8 mouse cellular contexts compared by ENCODE assay signal in the genomic region with DNA sequence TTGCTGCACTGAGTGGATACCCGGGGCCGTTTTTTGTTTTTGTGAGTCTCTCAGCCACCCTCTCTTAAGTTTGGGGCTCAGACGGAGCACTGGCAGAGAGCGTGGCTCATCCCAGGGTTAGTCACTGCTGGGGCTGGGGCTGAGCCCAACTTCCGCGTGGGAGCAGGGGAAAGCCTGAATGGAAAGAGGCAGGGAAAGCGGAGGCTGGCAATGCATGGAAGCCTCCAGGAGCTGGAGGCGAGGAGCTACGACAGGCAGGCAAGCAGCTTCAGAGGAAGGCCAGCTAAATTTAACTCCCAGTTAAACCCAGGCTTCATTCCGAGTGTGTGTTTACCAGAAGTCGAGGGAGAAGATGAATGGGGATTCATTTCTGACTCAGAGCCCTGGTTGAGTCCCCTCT. TPM values are rescaled to one million over a fixed set of nuclear protein-coding genes. Genes with fewer than 3 reads are reported as not detected.
DNase-seq lines count a peak whose midpoint lies in the region; ATAC-seq lines count a peak whose summit lies in the region.

No protein-coding gene starts in this region.

- ATAC-seq in forebrain, embryonic 16.5 days, result no peak
- ATAC-seq in forebrain, embryonic 14.5 days, result no peak

- peaks cover 8% of the 10 kb centered on the region for H3K4me1 ChIP-seq in forebrain, embryonic 16.5 days (replicated peaks; ENCODE audit: control insufficient read depth, insufficient read depth, low read length)
- H3K4me1 ChIP-seq in forebrain, embryonic 14.5 days (ENCODE audit: control insufficient read depth, insufficient read depth, low read length), result peaks cover 4% of the 10 kb centered on the region; the same call in 1 of the 2 replicates

- DNase-seq in forebrain, embryonic 14.5 days (ENCODE audit: low spot score), result no peak
- peak; percentile 20 for DNase-seq in urinary bladder, postnatal 25 days (ENCODE audit: low spot score)
- DNase-seq in urinary bladder, adult 18-20 months (ENCODE audit: low spot score in 2 of 2), result no peak
- peak; percentile 48 to 61 for DNase-seq in layer of hippocampus, adult 8-10 months (ENCODE audit: low spot score in 2 of 2)
- DNase-seq in right cerebral cortex, postnatal 14 days, result peak; percentile 61
- DNase-seq in embryo, embryonic 11 days, result no peak
- DNase-seq in cerebellum, postnatal 4 days (ENCODE audit: low spot score in 2 of 2), result no peak

- no peak overlapping the region for H3K4me3 ChIP-seq in forebrain, embryonic 16.5 days (replicated peaks; ENCODE audit: low read length)
- no peak overlapping the region for H3K4me3 ChIP-seq in forebrain, embryonic 14.5 days (ENCODE audit: low read depth, low read length)

- H3K9ac ChIP-seq in forebrain, embryonic 16.5 days (replicated peaks; ENCODE audit: low read depth, low read length), result peak overlapping the region; percentile 26; the same call in 1 of the 2 replicates
- H3K9ac ChIP-seq in forebrain, embryonic 14.5 days (ENCODE audit: low read length), result no peak overlapping the region

- H3K4me2 ChIP-seq in forebrain, embryonic 16.5 days (ENCODE audit: low read length), result no peak overlapping the region
- H3K4me2 ChIP-seq in forebrain, embryonic 14.5 days (ENCODE audit: low read length), result no peak overlapping the region

- 31% methylated on average over 11 of the region's 11 CpGs for WGBS in forebrain, embryonic 16.5 days
- 31% methylated on average over 11 of the region's 11 CpGs for WGBS in forebrain, embryonic 14.5 days

- no peaks in the 10 kb centered on the region for H3K9me3 ChIP-seq in forebrain, embryonic 16.5 days (ENCODE audit: control insufficient read depth, low read length)
- no peaks in the 10 kb centered on the region for H3K9me3 ChIP-seq in forebrain, embryonic 14.5 days (replicated peaks; ENCODE audit: control insufficient read depth, low read length)

- H3K27me3 ChIP-seq in forebrain, embryonic 16.5 days (replicated peaks; ENCODE audit: control insufficient read depth, insufficient read depth, low read length), result no peaks in the 10 kb centered on the region
- no peaks in the 10 kb centered on the region for H3K27me3 ChIP-seq in forebrain, embryonic 14.5 days (replicated peaks; ENCODE audit: control insufficient read depth, insufficient read depth, low read length)

- H3K36me3 ChIP-seq in forebrain, embryonic 16.5 days (ENCODE audit: control insufficient read depth, insufficient read depth), result no peaks in the 10 kb centered on the region
- no peaks in the 10 kb centered on the region for H3K36me3 ChIP-seq in forebrain, embryonic 14.5 days (ENCODE audit: control insufficient read depth, insufficient read depth, low read length)

- no peak overlapping the region for H3K27ac ChIP-seq in forebrain, embryonic 16.5 days (ENCODE audit: low read length)
- H3K27ac ChIP-seq in forebrain, embryonic 14.5 days (ENCODE audit: low read depth, low read length), result no peak overlapping the region

RNA-seq across cellular contexts. Expression of a gene that starts 10.6 kb away (rescaled TPM):
- polyA plus RNA-seq in forebrain, embryonic 16.5 days (2015; fragmentation: Nextera tagmentation; extraction: Ambion mirVana), result 55.8 and 58.3 TPM in 2 replicates
- polyA plus RNA-seq in forebrain, embryonic 14.5 days (2014; fragmentation: Nextera tagmentation; extraction: Ambion mirVana), result 43.5 and 49.5 TPM in 2 replicates
- 100 to 1,000 TPM; 190 to 238 (median 231) TPM for total RNA-seq in layer of hippocampus, adult 8-10 months (2022)

RNA-seq across cellular contexts. Expression of a gene that starts 40.1 kb away (rescaled TPM):
- polyA plus RNA-seq in forebrain, embryonic 16.5 days (2015; fragmentation: Nextera tagmentation; extraction: Ambion mirVana), result 51.5 and 55.5 TPM in 2 replicates
- 36.8 and 43.5 TPM in 2 replicates for polyA plus RNA-seq in forebrain, embryonic 14.5 days (2014; fragmentation: Nextera tagmentation; extraction: Ambion mirVana)
- 10 to 100 TPM; 64.3 to 67.7 (median 67.4) TPM for total RNA-seq in layer of hippocampus, adult 8-10 months (2022)

RNA-seq across cellular contexts. Expression of a gene that starts 40.2 kb away (rescaled TPM):
- 0.71 and 1.5 TPM in 2 replicates for polyA plus RNA-seq in forebrain, embryonic 16.5 days (2015; fragmentation: Nextera tagmentation; extraction: Ambion mirVana)
- 0.84 and 1.1 TPM in 2 replicates for polyA plus RNA-seq in forebrain, embryonic 14.5 days (2014; fragmentation: Nextera tagmentation; extraction: Ambion mirVana)
- 1 to 10 TPM; 4.5 to 6.8 (median 5.2) TPM for total RNA-seq in layer of hippocampus, adult 8-10 months (2022)

Comparison
In these comparisons a context has a peak if more than half of its experiments do, and no peak if none do; other contexts are left out.
1. DNase-seq: peak in urinary bladder, postnatal 25 days (single experiment), layer of hippocampus, adult 8-10 months (2 of 2) and right cerebral cortex, postnatal 14 days (single experiment); none in forebrain, embryonic 14.5 days (single experiment), urinary bladder, adult 18-20 months (0 of 2), embryo, embryonic 11 days (single experiment) and cerebellum, postnatal 4 days (0 of 2).